Mouse (Mus musculus) midbrain, embryonic 10.5 days (tissue): Measurements from ENCODE around the gene Selenos. TPM values are rescaled to one million over a fixed set of nuclear protein-coding genes. Genes with fewer than 3 reads are reported as not detected.

Experiments
- DNase-seq: peaks from one replicate; pipeline ENCODE4 v3.0.0-alpha.2; 2017; ENCODE audit warnings: low spot score
- H3K27ac ChIP-seq: fragments of 300-500 bp; sonication (generic); replicated peaks from 2 replicates; pipeline ENCODE4 v1.5.1; 2016; ENCODE audit warnings: mild to moderate bottlenecking
- H3K27me3 ChIP-seq: fragments of 300-500 bp; sonication (generic); 2 replicates; pipeline ENCODE4 v1.6.1; 2016; ENCODE audit warnings: low read depth, mild to moderate bottlenecking; ENCODE audit not compliant: poor library complexity, severe bottlenecking
- H3K36me3 ChIP-seq: fragments of 300-500 bp; sonication (generic); 2 replicates; pipeline ENCODE4 v1.6.1; 2016; ENCODE audit warnings: mild to moderate bottlenecking, moderate library complexity
- H3K4me1 ChIP-seq: fragments of 300-500 bp; sonication (generic); 2 replicates; pipeline ENCODE4 v1.6.1; 2016
- H3K4me3 ChIP-seq: fragments of 300-500 bp; sonication (generic); 2 replicates; pipeline ENCODE4 v1.5.1; 2016; ENCODE audit warnings: mild to moderate bottlenecking, moderate library complexity
- H3K9me3 ChIP-seq: fragments of 300-500 bp; sonication (generic); replicated peaks from 2 replicates; pipeline ENCODE4 v1.6.1; 2016; ENCODE audit warnings: mild to moderate bottlenecking
- WGBS: fragments of 180-500 bp; shearing (Covaris S2); methylation state at CpG from one replicate; pipeline ENCODE4 v1.1.7; 2016; 5-methylcytosine and 5-hydroxymethylcytosine counted together
- polyA plus RNA-seq: library from polyadenylated mRNA; unstranded; fragments of >200 nt; fragmentation: Nextera tagmentation; extraction: Ambion mirVana; gene quantifications from 2 replicates; pipeline ENCODE4 v1.2.1, GENCODE M21; 2016

Selenos gene
- polyA plus RNA-seq, 1 experiment from 2014 or later: 96.9 TPM

DNA sequence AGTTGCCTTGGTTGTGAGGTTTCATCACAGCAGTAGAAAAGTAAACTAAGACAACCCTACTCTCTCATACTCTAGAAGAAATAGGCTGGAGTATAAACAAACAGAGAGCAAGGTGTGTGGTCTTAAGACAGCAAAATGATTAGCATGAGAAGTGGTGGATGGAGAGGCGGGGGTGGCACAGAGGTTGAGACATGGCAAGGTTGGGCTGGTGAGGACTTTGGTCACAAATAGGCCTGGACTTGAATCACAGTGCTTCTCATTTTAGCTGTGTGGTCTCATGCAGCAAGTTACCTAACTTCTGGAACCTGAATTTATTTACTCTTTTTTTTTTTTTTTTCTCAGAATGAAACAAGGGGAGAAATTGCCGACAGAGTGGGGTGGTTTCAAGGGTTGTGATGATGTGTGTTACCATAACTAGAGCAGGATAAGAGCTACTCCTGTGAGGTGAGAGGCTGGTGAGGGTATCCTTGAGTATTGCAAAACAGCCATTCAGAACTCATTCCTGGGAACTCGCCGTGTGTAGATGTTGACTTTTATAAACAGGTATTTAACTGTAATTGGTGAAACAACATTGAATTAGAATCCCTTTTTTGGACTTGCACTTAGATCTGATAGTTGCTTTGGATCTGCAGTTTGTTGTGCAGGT, 52.5 kb downstream of the Selenos start:
- no peak for DNase-seq
- 94% methylated on average over 4 of the region's 4 CpGs for WGBS
- H3K4me3 ChIP-seq: no peak overlapping the region
- no peaks in the 10 kb centered on the region for H3K27me3 ChIP-seq
- peaks cover 39% of the 10 kb centered on the region for H3K36me3 ChIP-seq
- H3K4me1 ChIP-seq: peaks cover 42% of the 10 kb centered on the region
- H3K9me3 ChIP-seq: no peaks in the 10 kb centered on the region
- H3K27ac ChIP-seq: no peak overlapping the region

DNA sequence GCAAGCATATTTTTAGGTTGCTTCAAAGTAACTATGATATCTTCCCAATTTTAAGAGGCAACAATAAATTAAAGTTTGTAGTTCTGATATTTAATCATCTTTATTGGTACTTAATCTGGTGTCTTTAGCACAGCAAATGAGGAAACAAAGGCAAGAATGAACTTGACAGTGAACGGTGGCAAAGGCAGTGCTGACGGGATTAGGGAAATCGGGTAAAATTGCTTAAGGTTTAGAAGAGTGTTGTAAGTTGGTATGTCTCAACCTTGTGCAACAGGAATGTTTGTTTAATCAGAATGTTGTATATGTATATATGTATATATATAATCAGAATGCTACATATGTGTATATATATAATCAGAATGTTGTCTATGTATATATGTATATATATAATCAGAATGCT, 54.7 kb downstream of the Selenos start:
- no peak for DNase-seq
- no peaks in the 10 kb centered on the region for H3K27me3 ChIP-seq
- WGBS: 98% methylated on average over 3 of the region's 3 CpGs

DNA sequence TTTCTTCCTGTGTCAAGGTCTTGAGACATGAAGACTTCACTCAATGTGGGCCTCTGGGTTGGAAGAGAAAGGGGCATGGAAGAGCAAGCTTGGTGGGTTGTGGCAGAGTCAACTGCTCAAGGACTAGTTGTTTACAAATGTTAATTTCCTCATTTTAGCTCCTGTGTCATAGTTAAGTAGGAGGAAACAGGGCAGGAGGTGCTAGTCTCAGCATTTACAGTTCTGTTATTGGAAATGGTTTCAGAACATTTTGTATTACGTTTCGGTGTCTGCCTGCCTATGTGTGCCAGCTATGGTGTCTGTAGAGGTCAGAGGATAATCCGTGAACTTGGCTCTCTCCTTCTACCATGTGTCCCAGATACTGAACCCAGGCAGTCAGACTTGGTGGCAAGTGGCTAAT, 56.2 kb downstream of the Selenos start:
- no peak for DNase-seq
- peaks cover 27% of the 10 kb centered on the region for H3K4me1 ChIP-seq
- no peak overlapping the region for H3K4me3 ChIP-seq
- H3K27ac ChIP-seq: no peak overlapping the region
- 89% methylated on average over 3 of the region's 3 CpGs for WGBS
- H3K27me3 ChIP-seq: no peaks in the 10 kb centered on the region
- no peaks in the 10 kb centered on the region for H3K9me3 ChIP-seq
- peaks cover 28% of the 10 kb centered on the region for H3K36me3 ChIP-seq

More for the DNA sequence above, 54.7 kb downstream of the Selenos start:
- H3K9me3 ChIP-seq: no peaks in the 10 kb centered on the region
- H3K4me3 ChIP-seq: no peak overlapping the region
- H3K27ac ChIP-seq: no peak overlapping the region
- H3K36me3 ChIP-seq: peaks cover 29% of the 10 kb centered on the region
- H3K4me1 ChIP-seq: peaks cover 27% of the 10 kb centered on the region

DNA sequence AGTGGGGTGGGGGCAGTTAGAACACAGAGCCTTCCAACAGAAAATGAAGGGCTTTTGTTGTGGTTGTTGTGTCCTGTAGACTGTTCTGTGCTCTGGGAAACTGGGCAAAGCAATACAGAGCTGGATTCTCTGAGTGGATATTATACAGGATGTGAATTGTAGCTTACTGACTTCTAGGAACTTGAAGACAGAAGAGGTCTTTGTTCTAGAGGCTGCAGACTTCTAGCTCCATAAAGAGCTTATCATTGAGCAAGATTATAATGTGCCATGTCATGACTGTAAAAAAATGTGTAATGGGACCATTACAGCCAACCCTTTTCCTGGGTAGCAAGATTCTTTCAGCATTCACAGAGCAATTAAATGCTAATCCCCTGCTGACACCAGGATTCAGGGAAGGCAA, 56.7 kb downstream of the Selenos start:
- no peaks in the 10 kb centered on the region for H3K9me3 ChIP-seq
- H3K4me1 ChIP-seq: peaks cover 32% of the 10 kb centered on the region
- DNase-seq: no peak
- no peak overlapping the region for H3K4me3 ChIP-seq
- H3K27me3 ChIP-seq: no peaks in the 10 kb centered on the region
- no peak overlapping the region; the same call in 1 of the 2 replicates for H3K27ac ChIP-seq
- H3K36me3 ChIP-seq: peaks cover 23% of the 10 kb centered on the region

DNA sequence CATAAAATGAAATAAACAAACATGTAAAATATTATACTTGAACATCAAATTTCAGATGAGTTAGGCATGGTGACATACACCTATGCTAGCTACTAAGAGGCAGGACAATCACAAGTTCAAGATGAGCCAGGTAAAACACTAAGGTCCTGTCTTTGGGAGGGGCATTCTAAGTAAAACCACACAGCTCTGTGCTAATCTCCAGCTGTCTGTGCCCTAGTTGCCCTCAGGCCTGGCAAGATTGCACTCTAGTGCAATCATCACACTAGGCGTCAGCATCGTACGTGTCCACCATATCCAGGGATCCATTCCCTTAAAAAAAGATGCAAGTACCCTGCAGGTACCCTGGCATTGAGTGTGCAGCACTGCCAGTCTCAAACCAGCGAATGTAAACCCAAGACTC, 57.9 kb downstream of the Selenos start:
- H3K9me3 ChIP-seq: no peaks in the 10 kb centered on the region
- peaks cover 33% of the 10 kb centered on the region for H3K4me1 ChIP-seq

DNA sequence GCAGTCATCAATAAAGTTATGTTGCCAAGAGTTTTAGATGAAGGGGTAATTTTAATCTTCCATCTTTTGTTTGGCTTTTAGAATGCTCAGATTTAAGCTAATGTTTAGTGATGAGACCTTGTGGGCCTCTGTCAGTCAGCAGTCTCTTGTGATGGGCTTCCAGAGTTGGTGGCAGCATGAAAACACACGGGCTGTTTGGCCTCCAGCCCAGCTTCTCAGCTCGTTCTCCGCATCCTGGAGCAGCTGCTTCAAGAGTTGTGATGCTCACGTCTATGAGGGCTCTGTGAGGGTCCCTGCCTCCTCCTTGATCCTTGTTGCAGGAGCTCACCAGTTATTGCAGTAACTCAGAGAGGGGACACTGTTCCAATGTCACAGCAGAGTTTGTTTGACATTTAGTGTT, 58.9 kb downstream of the Selenos start:
- H3K4me3 ChIP-seq: no peak overlapping the region
- peaks cover 17% of the 10 kb centered on the region for H3K36me3 ChIP-seq
- DNase-seq: no peak
- no peaks in the 10 kb centered on the region for H3K27me3 ChIP-seq
- H3K4me1 ChIP-seq: peaks cover 33% of the 10 kb centered on the region
- no peak overlapping the region for H3K27ac ChIP-seq
- H3K9me3 ChIP-seq: no peaks in the 10 kb centered on the region
- WGBS: 80% methylated on average over 4 of the region's 4 CpGs

More for the DNA sequence above, 57.9 kb downstream of the Selenos start:
- H3K27me3 ChIP-seq: no peaks in the 10 kb centered on the region
- peaks cover 16% of the 10 kb centered on the region for H3K36me3 ChIP-seq
- H3K4me3 ChIP-seq: no peak overlapping the region
- WGBS: 87% methylated on average over 4 of the region's 4 CpGs
- no peak overlapping the region for H3K27ac ChIP-seq
- no peak for DNase-seq

DNA sequence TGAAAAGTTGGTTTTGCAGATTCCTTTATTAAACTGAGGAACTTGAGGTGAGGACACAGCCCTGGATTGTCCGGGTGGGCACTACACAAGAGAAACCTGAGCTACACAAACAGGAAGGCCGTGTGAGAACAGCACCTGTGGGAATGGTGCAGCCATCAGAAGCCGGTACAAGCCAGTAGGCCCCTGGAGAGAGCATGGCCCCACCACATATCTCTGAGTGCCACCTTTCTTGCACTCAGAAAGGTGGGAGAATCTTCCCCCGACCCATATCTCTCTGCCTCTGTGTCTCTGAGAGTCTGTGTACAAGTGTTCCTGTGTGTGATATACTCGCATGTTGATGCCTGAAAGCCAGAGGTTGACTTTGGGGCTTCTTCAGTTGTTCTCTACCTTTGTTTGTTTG, 59.4 kb downstream of the Selenos start:
- H3K4me3 ChIP-seq: no peak overlapping the region
- peaks cover 33% of the 10 kb centered on the region for H3K4me1 ChIP-seq
- H3K27me3 ChIP-seq: no peaks in the 10 kb centered on the region
- no peaks in the 10 kb centered on the region for H3K9me3 ChIP-seq
- WGBS: 88% methylated on average over 5 of the region's 5 CpGs
- DNase-seq: no peak
- no peak overlapping the region for H3K27ac ChIP-seq
- peaks cover 21% of the 10 kb centered on the region for H3K36me3 ChIP-seq

Other genes with a start within 250 kb of the Selenos start
- gene Pcsk6, start 217.9 kb upstream of the Selenos start, polyA plus RNA-seq: 0.70 and 0.74 TPM in 2 replicates
- not detected in 2 replicates for gene Gm45213, start 36.0 kb upstream of the Selenos start, polyA plus RNA-seq
- 244 and 271 TPM in 2 replicates for gene Snrpa1, start 20.6 kb upstream of the Selenos start, polyA plus RNA-seq
- 12.0 and 12.2 TPM in 2 replicates for gene Chsy1, start 29.9 kb downstream of the Selenos start, polyA plus RNA-seq